Mouse (Mus musculus) left cerebral cortex, postnatal 14 days (tissue): Measurements from ENCODE around the gene Rhox3g. TPM values are rescaled to one million over a fixed set of nuclear protein-coding genes. Genes with fewer than 3 reads are reported as not detected.
"Not testable (repeated sequence)": the region's sequence is repeated elsewhere in the genome, so short reads cannot be mapped to it uniquely, and the experiment has no call there.

Experiments
- DNase-seq, 2 experiments: peaks; one replicate each; pipeline ENCODE4 v3.0.0; 2021 to 2022; ENCODE audit warnings: low spot score in 2 of 2, mixed read lengths in 1 of 2
- intact Hi-C: fragments of 180-260 bp; cut with DNase I; formaldehyde crosslinking; loops from one replicate; pipeline ENCODE4 v1.15.1; 2025
- long read RNA-seq, 2 experiments: library from polyadenylated mRNA; stranded (forward); transcript quantifications; one replicate each; pipeline ENCODE4 v2.0.0; 2021
- total RNA-seq, 2 experiments: library from RNA; stranded (reverse); gene quantifications; 2 replicates each; pipeline ENCODE4 v1.2.3; 2021

Rhox3g gene
- not detected for total RNA-seq
- long read RNA-seq, experiment 1, result 0 reads
- long read RNA-seq, experiment 2, result 0 reads

GRCm38 (mm10) chrX:37628512-37628911, at the start of gene Rhox3g:
TSS of gene Rhox3g (minus strand) at chrX:37628612.
- intact Hi-C loops, DNase-seq: not testable (repeated sequence)

- DNase-seq, intact Hi-C loops: not testable (repeated sequence)
Measured at GRCm38 (mm10) chrX:37673177-37673576, 44.8 kb upstream of the Rhox3g start, which contains the start of gene Rhox2h. TSS of gene Rhox2h (minus strand) at chrX:37673277.

- DNase-seq, intact Hi-C loops: not testable (repeated sequence)
Measured at GRCm38 (mm10) chrX:37668664-37669063, 40.3 kb upstream of the Rhox3g start, which contains the start of gene Rhox3h. TSS of gene Rhox3h (minus strand) at chrX:37668764.

DNA sequence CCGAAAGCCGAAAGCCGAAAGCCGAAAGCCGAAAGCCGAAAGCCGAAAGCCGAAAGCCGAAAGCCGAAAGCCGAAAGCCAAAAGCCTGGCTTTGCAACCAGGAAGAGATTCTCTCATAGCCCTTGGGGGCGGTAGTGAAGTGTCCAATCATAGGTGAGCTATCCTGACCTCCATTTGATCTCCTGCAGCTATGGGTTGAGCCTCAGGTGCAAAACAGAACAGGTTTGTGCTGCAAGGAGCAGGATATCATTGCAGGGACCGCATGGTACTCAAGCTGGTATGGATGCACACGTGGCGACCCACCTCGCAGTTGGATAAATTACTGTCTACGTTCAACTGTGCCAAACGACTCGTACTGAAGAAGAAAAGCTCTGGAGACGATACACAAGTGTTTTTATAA, 22.8 kb upstream of the Rhox3g start, which contains the start of gene Rhox4g:
Rhox4g (minus strand) TSS at position 101 of the 400 bp plus-strand sequence.
- intact Hi-C loops, DNase-seq: not testable (repeated sequence)

DNA sequence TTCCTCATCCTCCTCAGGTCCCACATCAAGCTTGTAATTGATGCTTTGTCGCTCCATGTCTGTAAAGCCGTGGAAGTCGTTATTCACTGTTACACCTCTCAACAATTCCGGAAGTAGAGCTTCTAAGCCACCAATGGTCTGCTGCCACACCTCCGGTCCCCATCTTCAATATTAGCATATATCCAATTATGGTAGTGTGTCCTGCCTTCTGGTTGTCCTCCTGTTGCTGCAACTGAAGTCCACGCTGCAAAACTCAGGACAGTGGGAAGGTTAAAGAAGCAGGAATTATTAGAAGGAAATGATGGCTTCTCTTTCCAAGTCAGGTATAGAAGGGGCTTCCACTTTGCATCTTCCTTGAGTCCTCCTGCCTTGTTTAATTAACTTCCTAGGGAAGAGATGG, 15.0 kb upstream of the Rhox3g start, which contains the start of gene Rhox2g:
Rhox2g (minus strand) TSS at position 101 of the 400 bp plus-strand sequence.
- DNase-seq, intact Hi-C loops: not testable (repeated sequence)

DNA sequence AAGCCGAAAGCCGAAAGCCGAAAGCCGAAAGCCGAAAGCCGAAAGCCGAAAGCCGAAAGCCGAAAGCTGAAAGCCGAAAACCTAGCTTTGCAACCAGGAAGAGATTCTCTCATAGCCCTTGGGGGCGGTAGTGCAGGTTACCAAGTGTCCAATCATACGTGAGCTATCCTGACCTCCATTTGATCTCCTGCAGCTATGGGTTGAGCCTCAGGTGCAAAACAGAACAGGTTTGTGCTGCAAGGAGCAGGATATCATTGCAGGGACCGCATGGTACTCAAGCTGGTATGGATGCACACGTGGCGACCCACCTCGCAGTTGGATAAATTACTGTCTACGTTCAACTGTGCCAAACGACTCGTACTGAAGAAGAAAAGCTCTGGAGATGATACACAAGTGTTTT, 20.8 kb downstream of the Rhox3g start, which contains the start of gene Rhox4f:
Rhox4f (minus strand) TSS at position 101 of the 400 bp plus-strand sequence.
- intact Hi-C loops, DNase-seq: not testable (repeated sequence)

- DNase-seq, intact Hi-C loops: not testable (repeated sequence)
Measured at GRCm38 (mm10) chrX:37580692-37581091, 47.7 kb downstream of the Rhox3g start, which contains the start of gene Rhox3f. TSS of gene Rhox3f (plus strand) at chrX:37580992.

Other genes starting within 250 kb of the Rhox3g start
- gene Rhox3a2, start 248.6 kb downstream of the Rhox3g start, total RNA-seq, result not detected
- gene Rhox4a2, start 237.8 kb downstream of the Rhox3g start, total RNA-seq, result not detected
- gene Rhox2b, start 216.5 kb downstream of the Rhox3g start, total RNA-seq, result not detected
- gene Rhox4b, start 196.1 kb downstream of the Rhox3g start, total RNA-seq, result not detected
- not detected for gene Rhox2c, start 174.9 kb downstream of the Rhox3g start, total RNA-seq
- not detected for gene Rhox3c, start 170.0 kb downstream of the Rhox3g start, total RNA-seq
- not detected for gene Rhox4c, start 148.3 kb downstream of the Rhox3g start, total RNA-seq
- not detected for gene Rhox2d, start 135.2 kb downstream of the Rhox3g start, total RNA-seq
- gene Rhox4d, start 114.3 kb downstream of the Rhox3g start, total RNA-seq, result not detected
- not detected for gene Rhox2e, start 98.2 kb downstream of the Rhox3g start, total RNA-seq
- not detected for gene Rhox3e, start 86.6 kb downstream of the Rhox3g start, total RNA-seq
- gene Rhox4e, start 71.2 kb downstream of the Rhox3g start, total RNA-seq, result not detected
- gene Rhox2f, start 57.2 kb downstream of the Rhox3g start, total RNA-seq, result not detected
- not detected for gene Rhox3f, start 47.6 kb downstream of the Rhox3g start, total RNA-seq
- not detected for gene Rhox4f, start 20.9 kb downstream of the Rhox3g start, total RNA-seq
- not detected for gene Rhox2g, start 14.9 kb upstream of the Rhox3g start, total RNA-seq
- gene Rhox4g, start 22.7 kb upstream of the Rhox3g start, total RNA-seq, result not detected
- gene Rhox3h, start 40.2 kb upstream of the Rhox3g start, total RNA-seq, result not detected
- gene Rhox2h, start 44.7 kb upstream of the Rhox3g start, total RNA-seq, result not detected
- not detected for gene Rhox5, start 176.2 kb upstream of the Rhox3g start, total RNA-seq
- gene Rhox6, start 198.3 kb upstream of the Rhox3g start, total RNA-seq, result not detected
- not detected for gene Rhox7a, start 203.1 kb upstream of the Rhox3g start, total RNA-seq